Mouse (Mus musculus): Measurements from ENCODE around the gene Mrpl34. TPM values are rescaled to one million over a fixed set of nuclear protein-coding genes. Genes with fewer than 3 reads are reported as not detected.

Gene Mrpl34
- polyA plus RNA-seq, 1 experiment = 45.3 TPM

GRCm38 (mm10) chr8:71469411-71469810, 4.7 kb downstream of the Mrpl34 start:
- no peak for DNase-seq (ENCODE audit: low spot score)

GRCm38 (mm10) chr8:71470146-71470912, 5.6 kb downstream of the Mrpl34 start:
- DNase-seq (ENCODE audit: low spot score) = no peak

- no peak for DNase-seq (ENCODE audit: low spot score)
These were observed 6.1 kb downstream of the Mrpl34 start for GRCm38 (mm10) chr8:71470913-71471255.

GRCm38 (mm10) chr8:71471861-71472260, 7.1 kb downstream of the Mrpl34 start:
- DNase-seq (ENCODE audit: low spot score) = no peak

GRCm38 (mm10) chr8:71472601-71473386, 8.0 kb downstream of the Mrpl34 start:
- DNase-seq (ENCODE audit: low spot score) = no peak

GRCm38 (mm10) chr8:71474344-71474743, 9.6 kb downstream of the Mrpl34 start:
- DNase-seq (ENCODE audit: low spot score) = no peak

- no peak for DNase-seq (ENCODE audit: low spot score)
These were observed 10.3 kb downstream of the Mrpl34 start for GRCm38 (mm10) chr8:71474785-71475701.

- no peak for DNase-seq (ENCODE audit: low spot score)
These were observed 10.9 kb downstream of the Mrpl34 start for GRCm38 (mm10) chr8:71475702-71476075.

GRCm38 (mm10) chr8:71476099-71476940, 11.6 kb downstream of the Mrpl34 start:
- DNase-seq (ENCODE audit: low spot score) = peak; percentile 72

GRCm38 (mm10) chr8:71477196-71477845, 12.6 kb downstream of the Mrpl34 start:
- no peak for DNase-seq (ENCODE audit: low spot score)

- no peak for DNase-seq (ENCODE audit: low spot score)
These were observed 14.2 kb downstream of the Mrpl34 start for GRCm38 (mm10) chr8:71478943-71479342.

GRCm38 (mm10) chr8:71483932-71484331, 19.2 kb downstream of the Mrpl34 start:
- no peak for DNase-seq (ENCODE audit: low spot score)

- DNase-seq (ENCODE audit: low spot score) = no peak
These were observed 20.0 kb downstream of the Mrpl34 start for GRCm38 (mm10) chr8:71484736-71485135.

- DNase-seq (ENCODE audit: low spot score) = peak; percentile 66
These were observed 20.7 kb downstream of the Mrpl34 start, which contains the start of gene Ano8 for GRCm38 (mm10) chr8:71485142-71486135. TSS of gene Ano8 (minus strand) at chr8:71485963.

GRCm38 (mm10) chr8:71486136-71486529, 21.4 kb downstream of the Mrpl34 start:
- no peak for DNase-seq (ENCODE audit: low spot score)

GRCm38 (mm10) chr8:71487691-71488445, 23.1 kb downstream of the Mrpl34 start, which contains the start of gene Gtpbp3:
TSS of gene Gtpbp3 (plus strand) at chr8:71488103.
- peak; percentile 73 for DNase-seq (ENCODE audit: low spot score)

GRCm38 (mm10) chr8:71488454-71488853, 23.7 kb downstream of the Mrpl34 start:
- peak; percentile 63 for DNase-seq (ENCODE audit: low spot score)

GRCm38 (mm10) chr8:71495039-71495438, 30.3 kb downstream of the Mrpl34 start:
- peak; percentile 79 for DNase-seq (ENCODE audit: low spot score)
